Mouse (Mus musculus) heart, postnatal 25 days (tissue): ENCODE results near the gene Scn5a. TPM values are rescaled to one million over a fixed set of nuclear protein-coding genes. Genes with fewer than 3 reads are reported as not detected.
A peak's percentile ranks its signal among the peaks of the same experiment; 100 is the strongest.

Source experiments
- DNase-seq: peaks from one replicate; pipeline ENCODE4 v3.0.0; 2022; ENCODE audit warnings: low spot score
- intact Hi-C: fragments of 180-260 bp; cut with DNase I; formaldehyde crosslinking; loops from one replicate; pipeline ENCODE4 v1.15.1; 2025
- total RNA-seq, 2 experiments: library from RNA; stranded (reverse); gene quantifications; 2 replicates each; pipeline ENCODE4 v1.2.3; 2021

Scn5a gene
- 100 to 1,000 TPM; 141 to 144 TPM for total RNA-seq

- no peak for DNase-seq
- intact Hi-C loops = no loop called here
These were observed at the start of gene Scn5a for GRCm38 (mm10) chr9:119578636-119579438. TSS of gene Scn5a (minus strand) at chr9:119579016.

- intact Hi-C loops = no loop called here
- no peak for DNase-seq
These were observed 48.4 kb upstream of the Scn5a start for GRCm38 (mm10) chr9:119627227-119627626.

- intact Hi-C loops = no loop called here
- DNase-seq = no peak
These were observed 45.3 kb upstream of the Scn5a start for GRCm38 (mm10) chr9:119624151-119624550.

GRCm38 (mm10) chr9:119614798-119615197, 36.0 kb upstream of the Scn5a start:
- DNase-seq = no peak
- intact Hi-C loops = no loop called here

GRCm38 (mm10) chr9:119610563-119611166, 31.8 kb upstream of the Scn5a start:
- intact Hi-C loops = no loop called here
- DNase-seq = no peak

GRCm38 (mm10) chr9:119606906-119607305, 28.1 kb upstream of the Scn5a start:
- no peak for DNase-seq
- intact Hi-C loops = no loop called here

GRCm38 (mm10) chr9:119604607-119605006, 25.8 kb upstream of the Scn5a start:
- DNase-seq = no peak
- intact Hi-C loops = no loop called here

GRCm38 (mm10) chr9:119598501-119598900, 19.7 kb upstream of the Scn5a start:
- intact Hi-C loops = no loop called here

GRCm38 (mm10) chr9:119597332-119597731, 18.5 kb upstream of the Scn5a start:
- intact Hi-C loops = no loop called here
- DNase-seq = no peak

More at GRCm38 (mm10) chr9:119598501-119598900, 19.7 kb upstream of the Scn5a start:
- no peak for DNase-seq

- intact Hi-C loops = no loop called here
These were observed 10.8 kb upstream of the Scn5a start for GRCm38 (mm10) chr9:119589592-119589991.

GRCm38 (mm10) chr9:119588763-119589449, 10.1 kb upstream of the Scn5a start:
- intact Hi-C loops = no loop called here
- DNase-seq = no peak

More at GRCm38 (mm10) chr9:119589592-119589991, 10.8 kb upstream of the Scn5a start:
- no peak for DNase-seq

- peak; percentile 30 for DNase-seq
- intact Hi-C loops = loop anchor here (1.0 kb wide), 2 partner anchors 115 to 120 kb away; no protein-coding TSS in a partner anchor
These were observed 1.9 kb upstream of the Scn5a start for GRCm38 (mm10) chr9:119580668-119581067.

GRCm38 (mm10) chr9:119580187-119580586, 1.4 kb upstream of the Scn5a start:
- no peak for DNase-seq
- intact Hi-C loops = loop anchor here (1.0 kb wide), 2 partner anchors 115 to 120 kb away; no protein-coding TSS in a partner anchor

GRCm38 (mm10) chr9:119578311-119578635, 543 bp downstream of the Scn5a start:
- intact Hi-C loops = no loop called here
- no peak for DNase-seq

- DNase-seq = no peak
- intact Hi-C loops = no loop called here
These were observed 1.8 kb downstream of the Scn5a start for GRCm38 (mm10) chr9:119576977-119577376.

GRCm38 (mm10) chr9:119575732-119576131, 3.1 kb downstream of the Scn5a start:
- intact Hi-C loops = no loop called here
- DNase-seq = no peak

- peak; percentile 35 for DNase-seq
- intact Hi-C loops = no loop called here
These were observed 4.5 kb downstream of the Scn5a start for GRCm38 (mm10) chr9:119574366-119574765.

- no peak for DNase-seq
- intact Hi-C loops = no loop called here
These were observed 5.8 kb downstream of the Scn5a start for GRCm38 (mm10) chr9:119573009-119573408.

GRCm38 (mm10) chr9:119571411-119571888, 7.4 kb downstream of the Scn5a start:
- intact Hi-C loops = no loop called here
- DNase-seq = no peak

GRCm38 (mm10) chr9:119570652-119571051, 8.2 kb downstream of the Scn5a start:
- intact Hi-C loops = no loop called here
- DNase-seq = no peak

GRCm38 (mm10) chr9:119568732-119569131, 10.1 kb downstream of the Scn5a start:
- intact Hi-C loops = no loop called here

More at GRCm38 (mm10) chr9:119568732-119569131, 10.1 kb downstream of the Scn5a start:
- no peak for DNase-seq
